Mouse (Mus musculus) kidney, embryonic 15.5 days (tissue): ENCODE measurements at regions not wholly inside any gene's neighbourhood (a gene's known extent, or its start where the extent isn't known, plus 50 kb on each side); places are given as distances from the start of the nearest gene placed in this dataset.

ENCODE experiments used
- ATAC-seq: fragments of 200-750 bp; cut with Nextera tagmentation; replicated peaks from 2 replicates; pipeline ENCODE4 v1.8.0; 2017; ENCODE audit warnings: moderate TSS enrichment; ENCODE audit not compliant: low FRiP score
- H3K27ac ChIP-seq: fragments of 300-500 bp; sonication (generic); 2 replicates; pipeline ENCODE4 v1.5.1; 2015; ENCODE audit warnings: mild to moderate bottlenecking, inconsistent platforms
- H3K27me3 ChIP-seq: fragments of 300-500 bp; sonication (generic); 2 replicates; pipeline ENCODE4 v1.6.1; 2015; ENCODE audit warnings: inconsistent platforms
- H3K36me3 ChIP-seq: fragments of 300-500 bp; sonication (generic); 2 replicates; pipeline ENCODE4 v1.6.1; 2015; ENCODE audit warnings: inconsistent platforms
- H3K4me1 ChIP-seq: fragments of 300-500 bp; sonication (generic); 2 replicates; pipeline ENCODE4 v1.6.1; 2015; ENCODE audit warnings: inconsistent platforms
- H3K4me2 ChIP-seq: fragments of 300-500 bp; sonication (generic); 2 replicates; pipeline ENCODE4 v1.6.1; 2015; ENCODE audit warnings: moderate library complexity, mild to moderate bottlenecking, inconsistent platforms
- H3K4me3 ChIP-seq: fragments of 300-500 bp; sonication (generic); replicated peaks from 2 replicates; pipeline ENCODE4 v1.5.1; 2015; ENCODE audit warnings: mild to moderate bottlenecking, inconsistent platforms
- H3K9ac ChIP-seq: fragments of 300-500 bp; sonication (generic); 2 replicates; pipeline ENCODE4 v1.6.1; 2015; ENCODE audit warnings: mild to moderate bottlenecking, inconsistent platforms
- H3K9me3 ChIP-seq: fragments of 300-500 bp; sonication (generic); replicated peaks from 2 replicates; pipeline ENCODE4 v1.6.1; 2016; ENCODE audit warnings: inconsistent platforms
- WGBS: fragments of 180-500 bp; shearing (Covaris S2); methylation state at CpG from one replicate; pipeline ENCODE4 v1.1.7; 2015; ENCODE audit warnings: mixed read lengths; 5-methylcytosine and 5-hydroxymethylcytosine counted together

DNA sequence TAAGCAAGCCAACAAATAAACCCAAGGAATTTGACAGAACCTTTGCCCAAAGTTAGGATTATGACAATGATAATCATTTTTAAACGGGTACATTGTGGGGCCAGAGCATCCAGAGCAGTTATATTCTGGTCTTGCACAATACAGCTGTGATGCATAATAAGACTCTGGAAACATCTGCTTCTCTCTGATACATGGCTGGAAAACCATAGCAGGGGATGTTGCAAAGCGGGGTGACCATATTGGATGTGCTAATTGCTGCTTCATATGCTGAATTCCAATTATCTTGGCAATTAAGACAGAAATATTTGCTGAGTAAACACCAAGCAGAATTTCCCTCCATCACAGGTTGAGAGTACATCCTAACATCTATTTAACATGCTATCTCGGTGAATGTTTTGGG lies 70.5 kb upstream of the Csl start:
- Histone ChIP-seq H3K9ac (no peak overlapping the region), H3K36me3 (no peaks in the 10 kb centered on the region), H3K4me2 (no peak overlapping the region), H3K27me3 (no peaks in the 10 kb centered on the region), H3K9me3 (no peaks in the 10 kb centered on the region), H3K4me3 (no peak overlapping the region), H3K4me1 (no peaks in the 10 kb centered on the region), H3K27ac (no peak overlapping the region)
- no peak for ATAC-seq
- WGBS = 89% methylated on average over 3 of the region's 3 CpGs

DNA sequence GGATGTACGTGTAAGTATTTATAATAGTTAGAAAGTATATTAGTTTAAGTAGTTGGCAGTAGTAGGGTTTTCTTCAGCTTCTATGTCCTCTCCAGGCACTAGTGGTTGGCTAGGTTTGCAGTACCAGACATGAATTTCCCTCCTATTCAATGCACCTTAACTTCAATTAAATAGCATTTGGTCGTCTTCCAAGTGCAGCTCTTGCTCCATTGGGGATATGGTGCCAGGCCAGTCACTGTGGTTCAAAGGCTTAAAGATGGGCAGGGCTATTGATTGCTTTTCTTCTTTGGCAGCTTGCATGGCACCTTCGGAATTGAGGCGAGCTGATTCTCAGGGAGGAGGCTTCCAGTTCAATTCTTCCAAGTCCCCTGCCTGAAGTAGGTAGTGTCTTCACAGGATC lies 68.0 kb upstream of the Csl start:
- no peaks in the 10 kb centered on the region for H3K36me3 ChIP-seq
- no peak for ATAC-seq
- H3K9me3 ChIP-seq = no peaks in the 10 kb centered on the region
- H3K27me3 ChIP-seq = no peaks in the 10 kb centered on the region
- H3K4me1 ChIP-seq = no peaks in the 10 kb centered on the region
- WGBS = 88% methylated on average over 4 of the region's 4 CpGs
- H3K4me3 ChIP-seq = no peak overlapping the region
- H3K9ac ChIP-seq = no peak overlapping the region
- H3K27ac ChIP-seq = no peak overlapping the region
- no peak overlapping the region for H3K4me2 ChIP-seq

DNA sequence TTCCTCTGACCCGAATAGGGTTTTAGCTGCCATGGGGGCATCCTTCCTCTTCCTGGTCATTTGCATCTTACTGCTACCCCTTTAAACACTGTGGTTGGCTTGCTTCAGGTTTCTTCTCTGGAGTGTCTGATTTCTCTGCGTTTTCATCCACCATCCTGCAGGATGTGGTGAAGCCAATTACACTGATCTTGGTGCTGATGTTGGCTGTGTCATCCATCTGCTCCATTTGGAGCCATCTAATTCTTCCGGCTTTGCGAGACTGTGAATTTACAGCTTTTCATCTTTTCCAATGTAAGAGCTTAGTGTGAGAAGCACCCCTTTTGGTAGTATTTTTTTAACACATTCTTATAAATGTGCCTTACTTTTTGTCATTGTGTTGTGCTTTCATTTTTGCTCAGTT lies 66.4 kb upstream of the Csl start:
- no peak overlapping the region for H3K4me2 ChIP-seq
- no peaks in the 10 kb centered on the region for H3K4me1 ChIP-seq
- 82% methylated on average over 4 of the region's 4 CpGs for WGBS
- ATAC-seq = no peak
- no peak overlapping the region for H3K4me3 ChIP-seq
- H3K9me3 ChIP-seq = no peaks in the 10 kb centered on the region
- H3K27me3 ChIP-seq = no peaks in the 10 kb centered on the region
- no peak overlapping the region for H3K27ac ChIP-seq
- no peaks in the 10 kb centered on the region for H3K36me3 ChIP-seq
- no peak overlapping the region for H3K9ac ChIP-seq

DNA sequence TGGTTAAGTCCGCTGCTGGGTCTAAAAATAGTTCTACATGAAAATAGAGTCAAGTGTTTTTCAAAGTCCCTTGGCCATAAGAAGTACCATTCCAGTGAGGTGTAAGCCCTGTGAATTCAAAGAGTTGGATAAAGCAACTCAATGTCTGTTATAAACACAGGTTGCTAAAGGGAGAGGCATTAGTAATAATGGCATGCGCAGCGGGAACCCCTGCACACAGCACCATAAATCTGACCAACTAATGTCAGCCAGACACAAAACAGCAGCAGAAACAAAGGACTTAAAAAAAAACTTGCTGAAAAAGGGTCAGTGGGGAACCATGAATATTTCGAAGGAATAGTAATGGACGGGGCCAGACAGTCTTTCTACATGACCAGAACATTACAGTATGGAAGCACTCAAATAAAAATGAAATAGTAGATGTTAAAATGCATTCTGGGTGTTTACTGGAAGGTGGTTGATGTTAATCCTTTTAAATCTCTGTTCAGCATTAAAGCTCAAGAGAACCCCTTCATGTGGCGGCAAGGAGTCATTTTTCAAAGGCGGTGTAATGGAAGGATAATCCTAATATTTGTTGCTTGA lies 52.7 kb upstream of the Csl start:
- Histone ChIP-seq H3K27ac (no peak overlapping the region), H3K4me1 (no peaks in the 10 kb centered on the region), H3K9me3 (no peaks in the 10 kb centered on the region), H3K27me3 (no peaks in the 10 kb centered on the region), H3K36me3 (no peaks in the 10 kb centered on the region), H3K9ac (no peak overlapping the region), H3K4me3 (no peak overlapping the region), H3K4me2 (no peak overlapping the region)
- 63% methylated on average over 7 of the region's 7 CpGs for WGBS
- no peak; the same call in 1 of the 2 replicates for ATAC-seq

DNA sequence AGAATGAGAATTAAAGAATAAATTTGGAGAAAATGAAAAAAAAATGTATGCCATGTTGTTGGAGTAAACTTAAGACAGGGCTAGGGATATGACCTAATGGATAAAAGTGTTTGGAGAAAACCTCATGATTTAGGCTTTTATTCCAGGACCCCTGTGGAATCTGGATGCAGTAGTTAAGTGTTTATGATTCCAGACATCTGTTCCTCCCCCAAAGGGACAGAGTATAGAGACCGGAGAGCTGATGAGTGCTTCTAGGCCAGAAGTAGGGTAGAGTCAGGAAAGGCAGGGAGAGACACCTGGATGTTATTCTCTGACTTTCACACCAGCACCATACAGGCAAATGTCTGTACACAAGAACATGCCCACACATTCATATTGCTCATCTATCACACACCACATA lies 52.0 kb upstream of the Csl start:
- H3K36me3 ChIP-seq = no peaks in the 10 kb centered on the region
- H3K4me1 ChIP-seq = no peaks in the 10 kb centered on the region
- H3K4me3 ChIP-seq = no peak overlapping the region
- no peak overlapping the region for H3K27ac ChIP-seq
- no peak overlapping the region for H3K9ac ChIP-seq
- no peaks in the 10 kb centered on the region for H3K27me3 ChIP-seq
- ATAC-seq = no peak
- 72% methylated on average over 1 of the region's 1 CpGs for WGBS
- no peak overlapping the region for H3K4me2 ChIP-seq
- H3K9me3 ChIP-seq = no peaks in the 10 kb centered on the region
